Mouse (Mus musculus) kidney, adult 9 months (tissue): ENCODE measurements around the gene Mief1.

Experiments used
- DNase-seq: peaks from one replicate; pipeline ENCODE4 v3.0.0; 2022

Gene Mief1

DNA sequence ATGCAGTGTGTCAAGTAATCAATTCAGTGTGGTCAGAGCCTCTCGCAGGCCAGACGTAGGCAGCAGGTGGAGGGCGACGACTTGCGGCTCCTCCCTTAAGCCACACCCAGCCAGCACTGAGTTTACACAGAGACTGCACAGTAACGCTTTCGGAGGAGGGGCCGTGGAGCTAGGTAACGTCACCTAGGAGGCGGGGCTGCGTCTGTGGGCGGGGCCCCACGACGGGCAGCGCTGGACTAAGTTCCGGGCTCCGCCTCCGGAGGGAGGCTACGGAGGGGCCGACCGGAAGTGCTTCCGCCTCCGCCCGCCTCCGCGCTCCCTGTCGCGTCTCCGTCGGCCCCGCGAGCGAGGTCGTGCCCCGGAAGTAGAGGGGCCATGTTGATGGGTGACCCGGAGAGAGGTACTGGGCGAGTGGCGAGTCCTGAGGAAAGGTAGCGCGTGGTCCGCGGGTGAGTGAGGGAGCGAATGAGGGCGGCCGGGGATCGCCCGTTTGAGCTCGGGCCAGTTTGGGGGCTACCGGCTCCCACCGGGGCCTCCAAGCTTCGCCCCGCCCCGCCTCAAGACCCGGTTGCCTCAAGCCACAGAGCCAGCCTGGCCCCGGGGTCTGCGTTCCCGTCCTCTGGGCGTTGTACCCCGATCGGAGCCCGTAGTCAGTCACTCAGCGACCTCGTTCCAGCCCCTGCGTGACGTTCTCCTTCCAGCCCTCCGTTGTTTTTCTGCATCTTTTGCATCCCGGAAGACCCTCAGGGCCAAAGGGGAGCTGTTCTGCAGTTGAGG is at the start of gene Mief1:
Gene Mief1 (plus strand): TSS at position 286 of the 777 bp plus-strand sequence.
- peak; percentile 99 for DNase-seq

DNA sequence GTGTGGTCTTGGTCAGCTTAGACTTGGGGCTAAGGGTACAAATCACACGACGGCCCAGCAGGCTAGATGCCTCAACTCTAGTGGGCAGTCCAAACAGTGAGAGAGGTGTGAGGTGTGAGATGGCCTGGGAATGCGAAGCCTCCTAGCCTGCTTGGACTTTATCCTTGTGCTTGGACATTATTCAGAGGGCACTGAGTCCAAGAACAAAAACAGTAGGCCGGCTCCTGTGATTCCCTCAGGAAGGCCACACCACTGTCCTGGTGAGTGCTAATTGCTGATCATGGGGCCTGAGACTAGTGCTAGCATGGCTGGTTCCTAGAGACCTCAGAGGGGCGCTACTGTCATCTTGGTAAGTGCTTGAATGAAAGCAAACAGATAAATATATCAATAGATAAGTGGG is 44.9 kb upstream of the Mief1 start:
- DNase-seq = peak; percentile 94

DNA sequence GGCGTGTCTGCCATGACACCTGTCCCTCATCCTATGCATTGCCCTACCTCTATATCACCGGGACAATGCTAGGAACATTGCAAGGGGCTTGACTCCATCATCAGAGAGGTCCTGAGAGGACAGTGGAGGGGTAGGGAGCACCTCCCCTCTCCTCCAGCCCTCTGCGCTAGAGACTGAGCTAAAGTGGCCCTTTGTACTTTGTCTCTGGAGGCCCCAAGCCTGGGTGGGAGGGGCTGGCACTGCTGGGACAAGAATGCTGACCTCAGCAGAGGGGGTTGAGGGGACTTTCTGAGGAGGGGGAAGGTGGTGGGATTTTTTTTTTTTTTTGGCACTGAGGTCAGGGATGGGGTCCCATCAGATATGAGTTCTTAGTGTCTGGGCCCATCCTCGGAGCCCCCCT is 43.7 kb upstream of the Mief1 start:
- peak; percentile 88 for DNase-seq

DNA sequence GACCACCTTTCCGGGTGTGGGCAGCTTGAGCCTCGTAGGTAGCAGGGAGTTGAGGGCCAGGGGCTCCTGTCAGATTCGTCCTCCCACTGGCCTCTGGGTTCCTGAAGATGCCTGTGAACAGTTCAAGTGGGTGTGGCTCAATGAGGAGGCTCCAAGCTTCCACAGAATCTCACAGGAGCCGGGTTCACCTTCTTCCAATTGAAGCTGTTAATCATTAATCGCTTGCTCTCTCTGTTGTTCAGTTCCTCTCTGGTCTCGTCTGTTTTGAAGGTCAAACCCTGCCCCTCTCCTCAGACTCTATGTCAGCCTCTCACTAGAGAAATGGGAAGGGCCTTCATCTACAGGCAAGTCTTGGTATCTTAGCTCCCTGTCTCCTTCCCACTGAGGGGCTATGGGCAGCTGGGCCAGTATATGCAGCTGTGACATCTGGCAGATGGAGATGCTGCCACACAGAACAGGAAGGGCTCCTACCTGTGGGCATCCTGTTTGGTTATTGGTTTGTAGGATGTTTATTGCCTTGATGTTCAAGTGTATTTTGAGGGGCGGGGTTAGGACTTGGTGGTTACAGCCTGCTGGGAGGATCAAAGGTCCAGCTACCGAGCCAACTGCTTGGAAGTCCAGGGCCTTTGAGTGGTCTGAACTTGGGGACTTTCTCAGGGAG is 42.1 kb upstream of the Mief1 start:
- peak; percentile 89 for DNase-seq

DNA sequence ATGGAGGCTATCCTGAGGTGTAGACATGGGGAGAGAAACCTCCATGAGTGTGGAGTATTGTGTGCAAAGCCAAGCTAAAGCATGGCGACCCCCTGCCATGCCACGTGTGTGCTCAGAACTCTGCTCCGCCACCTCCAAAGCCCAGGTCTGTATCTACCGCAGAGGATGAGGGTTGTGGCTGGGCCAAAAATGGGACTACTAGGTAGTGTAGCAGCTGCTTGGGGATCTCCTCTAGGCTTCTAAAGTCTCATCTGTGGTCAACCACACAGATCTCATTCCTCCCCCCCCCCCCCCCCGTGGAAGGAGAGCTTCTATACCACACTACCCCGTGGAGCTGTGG is 41.6 kb upstream of the Mief1 start:
- no peak for DNase-seq

DNA sequence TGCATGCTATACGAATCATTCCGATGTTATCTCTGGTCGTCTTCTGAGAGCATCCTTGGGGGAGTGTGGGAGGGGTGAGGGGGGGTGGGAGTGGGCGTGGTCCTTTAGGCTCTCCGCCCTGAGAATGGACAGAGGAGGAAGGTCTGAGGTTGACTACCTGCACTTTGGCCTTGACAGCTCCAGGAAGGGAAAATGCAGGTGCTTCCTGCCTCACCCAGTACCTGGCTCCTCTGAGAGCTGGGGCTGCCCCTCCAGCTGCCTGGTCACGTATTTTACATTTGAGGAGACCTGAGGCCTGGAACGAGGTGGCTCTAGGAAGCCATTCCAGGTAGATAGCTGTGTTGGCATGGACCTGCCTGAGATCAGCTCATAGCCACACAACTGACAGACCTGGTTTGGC is 41.0 kb upstream of the Mief1 start:
- peak; percentile 51 for DNase-seq

DNA sequence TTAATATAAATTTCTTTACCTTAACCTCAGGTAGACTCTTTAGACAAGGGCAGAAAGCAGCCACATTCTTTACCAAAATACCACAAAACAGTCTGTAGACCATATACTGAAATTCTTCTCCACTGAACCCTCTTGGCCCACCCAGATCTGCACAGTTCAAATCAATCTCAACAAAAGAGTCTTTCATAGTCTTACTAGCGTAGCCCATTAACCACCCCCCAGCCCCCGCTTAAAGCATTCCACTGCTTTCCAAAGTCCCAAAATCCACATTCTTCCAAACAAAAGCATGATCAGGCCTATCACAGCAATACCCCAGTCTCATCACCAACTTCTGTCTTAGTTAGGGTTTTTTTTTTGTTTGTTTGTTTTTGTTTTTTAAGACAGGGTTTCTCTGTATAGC is 34.3 kb upstream of the Mief1 start:
- no peak for DNase-seq

DNA sequence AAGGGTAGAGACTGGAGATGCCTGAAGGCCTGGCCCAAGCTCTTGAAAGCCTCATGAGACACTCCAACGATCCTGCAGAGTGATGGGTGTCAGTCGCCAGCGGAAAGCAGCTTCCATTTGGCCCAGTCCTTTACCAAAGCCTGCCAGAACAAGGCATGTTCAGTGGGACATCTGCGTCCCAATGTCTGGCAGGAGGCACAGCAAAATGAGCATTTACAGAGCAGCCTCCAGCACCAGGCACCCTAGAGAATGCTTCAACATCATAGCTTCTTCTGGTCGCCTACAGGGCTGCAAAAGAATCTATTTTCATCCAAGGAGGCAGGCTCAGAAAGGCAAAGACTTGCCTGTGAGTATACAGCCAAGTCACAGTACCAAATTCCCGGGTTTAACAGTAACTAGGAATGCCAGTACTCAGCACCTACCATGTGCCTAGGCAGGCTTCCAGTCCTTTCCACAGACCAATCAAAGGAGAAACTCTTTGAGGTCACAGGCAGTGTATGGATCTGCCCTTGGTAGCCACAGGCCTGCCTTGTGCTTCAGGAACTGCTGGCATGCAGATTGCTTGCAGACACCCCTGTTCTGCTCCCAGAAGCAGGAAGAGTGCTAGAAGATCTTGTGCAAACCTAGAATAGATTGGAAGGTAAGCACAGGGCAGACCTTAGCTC is 31.6 kb upstream of the Mief1 start:
- peak; percentile 69 for DNase-seq

DNA sequence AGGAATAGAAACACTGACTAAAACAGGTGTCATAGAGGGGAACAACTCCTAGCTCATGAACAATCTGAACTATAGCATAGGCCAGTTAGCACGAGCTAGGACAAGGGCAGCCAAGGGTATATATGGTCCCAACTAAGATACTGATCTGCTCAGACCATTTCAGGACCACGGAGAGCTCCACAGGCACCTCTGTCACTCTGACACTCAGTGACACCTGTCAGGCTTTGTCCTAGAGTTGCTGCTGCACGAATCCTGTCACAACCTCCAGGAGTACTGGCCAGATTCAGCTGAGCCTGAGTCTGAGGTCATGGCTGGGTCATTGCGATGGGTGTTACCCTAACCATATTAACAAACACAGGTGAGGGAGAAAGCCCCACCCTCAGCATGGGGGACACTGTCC is 30.4 kb upstream of the Mief1 start:
- no peak for DNase-seq

DNA sequence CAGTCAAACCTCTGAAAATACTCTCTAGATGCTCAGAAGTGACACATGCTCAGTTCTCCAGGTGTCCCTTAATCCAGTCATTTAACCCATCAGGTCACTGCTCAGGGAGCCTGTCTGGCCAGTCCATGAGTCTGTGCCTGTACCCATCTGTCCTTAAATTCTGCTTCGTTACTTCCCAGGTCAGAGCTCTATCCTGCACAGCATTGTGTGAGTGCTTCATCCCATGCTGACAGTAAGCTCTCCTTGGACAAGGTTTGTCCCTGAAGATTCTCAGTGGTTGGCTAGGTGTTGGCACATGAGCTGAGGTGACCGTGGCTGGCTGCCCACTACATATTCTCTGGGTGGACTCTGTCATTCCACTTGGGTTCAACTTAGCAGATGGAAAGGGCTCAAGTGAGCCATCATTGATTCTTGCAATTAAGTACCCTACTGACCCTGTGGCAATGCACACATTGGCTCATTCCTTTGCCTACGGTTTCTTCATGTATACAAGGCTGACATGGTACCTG is 27.7 kb upstream of the Mief1 start:
- no peak for DNase-seq

DNA sequence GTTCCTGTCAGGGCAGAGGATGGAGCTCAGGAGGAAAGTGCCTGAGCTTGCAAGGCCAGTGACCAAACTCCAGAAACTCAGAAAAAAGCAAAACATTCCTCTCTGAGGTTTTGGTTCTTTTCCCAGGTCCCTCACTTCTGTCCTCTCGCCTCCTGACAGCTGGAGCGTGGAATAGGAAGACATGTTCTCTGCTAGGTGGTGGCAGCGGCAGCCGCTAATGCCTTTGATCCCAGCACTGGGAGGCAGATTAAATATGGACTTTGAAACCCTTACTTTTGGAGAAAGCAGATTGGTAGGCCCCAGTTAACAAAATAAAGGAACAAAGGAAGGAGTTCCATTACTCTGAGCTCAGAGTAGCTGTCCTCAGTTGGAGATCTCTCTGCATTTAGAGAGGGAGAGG is 25.4 kb upstream of the Mief1 start:
- DNase-seq = peak; percentile 84

DNA sequence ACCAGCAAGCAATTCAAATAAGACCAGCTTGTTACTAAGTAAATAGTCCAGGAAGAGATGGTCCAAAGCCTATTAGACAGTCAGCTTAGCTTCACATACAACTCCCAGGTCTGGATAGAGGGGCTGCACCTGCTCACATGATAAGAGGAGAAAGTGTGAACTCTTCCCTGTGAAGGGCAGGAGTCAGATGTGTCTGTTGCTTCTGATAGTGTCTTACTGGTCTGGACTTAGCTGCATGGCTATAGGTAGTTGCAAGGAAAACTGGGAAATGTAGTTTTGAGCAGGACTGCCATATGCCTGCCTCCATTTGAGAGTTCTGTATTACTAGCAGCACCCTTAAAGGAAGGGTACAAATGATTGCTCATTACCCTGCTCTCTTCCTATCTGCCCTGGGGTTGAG is 20.1 kb upstream of the Mief1 start:
- no peak for DNase-seq

DNA sequence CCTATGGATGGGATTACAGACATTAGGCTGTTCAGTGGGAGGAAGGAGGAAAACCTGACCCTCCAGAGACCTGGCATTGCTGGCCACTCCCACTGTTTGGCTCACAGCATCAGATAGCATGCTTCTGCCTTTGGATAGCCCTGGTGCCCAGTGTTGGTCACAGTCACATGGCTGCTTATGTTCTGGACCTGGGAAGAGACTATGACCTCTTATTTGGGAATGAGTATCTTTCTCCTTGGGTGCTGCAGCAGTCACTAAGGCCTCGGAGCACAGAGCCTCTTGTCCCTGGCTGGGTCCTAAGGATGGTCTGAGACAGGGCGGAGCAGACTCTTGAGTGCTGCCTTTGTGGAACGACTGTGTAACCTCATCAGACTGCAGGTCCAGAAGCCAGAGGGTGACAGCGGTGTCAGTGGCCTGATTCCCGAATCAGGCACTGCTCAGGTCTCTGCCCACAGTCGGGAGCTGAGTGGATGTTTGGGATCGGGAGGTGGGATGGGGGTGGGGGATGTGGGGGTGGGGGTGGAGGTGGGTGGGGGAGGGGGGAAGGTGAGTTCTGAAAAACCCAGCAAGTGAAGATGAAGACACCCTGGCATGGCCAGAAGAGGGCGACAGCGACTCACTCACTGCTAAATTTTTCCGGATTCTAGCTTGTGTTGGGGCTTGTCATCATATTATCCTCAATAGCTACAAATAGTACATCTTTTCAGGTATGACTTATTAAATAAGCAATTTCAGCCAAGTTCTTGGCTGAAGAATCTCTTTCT is 17.9 kb upstream of the Mief1 start:
- no peak for DNase-seq

DNA sequence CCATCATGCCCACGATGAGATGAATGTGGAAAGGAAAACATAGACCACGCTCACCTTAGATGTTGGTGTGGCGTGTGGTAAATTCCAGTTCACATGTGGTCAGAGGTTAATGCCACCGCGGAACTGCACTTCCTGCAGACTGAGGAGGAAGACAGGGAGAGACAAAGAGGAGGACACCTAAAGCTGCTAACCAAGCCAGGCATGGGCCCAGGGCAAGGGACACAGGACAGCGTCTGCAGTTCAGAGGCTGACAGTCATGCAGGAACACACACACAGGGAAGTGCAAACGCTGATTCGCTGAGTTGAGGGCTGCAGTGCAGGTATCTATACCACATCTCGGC is 17.4 kb upstream of the Mief1 start:
- no peak for DNase-seq

DNA sequence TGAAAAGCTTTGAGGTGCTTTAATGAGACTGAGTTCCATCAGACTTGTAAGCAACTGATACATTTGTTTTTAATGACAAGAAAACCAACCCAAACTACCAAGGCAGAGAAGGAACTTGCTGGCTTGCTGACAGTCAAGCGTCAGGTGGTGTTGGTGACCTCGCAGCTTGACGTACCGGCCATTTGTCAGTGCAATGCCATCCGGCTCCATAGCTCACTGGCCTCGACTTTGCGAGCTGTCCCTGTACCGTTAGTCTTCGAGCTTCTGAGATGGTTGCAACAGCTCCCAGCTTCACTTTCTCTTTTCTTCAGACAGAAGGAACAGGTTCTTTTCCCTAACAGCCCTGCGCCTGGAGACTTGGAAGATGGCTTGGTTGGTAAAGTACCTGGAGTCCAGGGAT is 16.3 kb upstream of the Mief1 start:
- no peak for DNase-seq

DNA sequence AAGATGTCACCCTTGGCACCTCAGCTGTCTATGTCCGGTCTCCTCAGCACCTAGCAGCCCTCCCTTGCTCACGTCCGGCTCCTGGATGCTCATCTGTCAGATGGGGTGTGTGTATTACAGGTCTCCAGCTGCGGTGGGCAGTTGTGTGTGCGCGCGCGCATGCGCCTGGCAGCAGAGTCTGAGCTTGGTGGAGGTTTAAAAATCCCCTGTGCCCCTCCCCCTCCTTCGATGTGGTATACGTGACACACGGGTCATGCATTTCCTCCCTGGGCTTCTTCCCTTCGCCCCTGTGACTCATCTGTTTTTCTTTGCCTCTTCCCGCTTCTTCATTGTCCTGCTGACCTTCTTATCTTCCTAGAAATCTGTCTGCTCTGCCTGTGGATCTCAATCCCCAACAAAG is 14.6 kb upstream of the Mief1 start:
- DNase-seq = no peak

DNA sequence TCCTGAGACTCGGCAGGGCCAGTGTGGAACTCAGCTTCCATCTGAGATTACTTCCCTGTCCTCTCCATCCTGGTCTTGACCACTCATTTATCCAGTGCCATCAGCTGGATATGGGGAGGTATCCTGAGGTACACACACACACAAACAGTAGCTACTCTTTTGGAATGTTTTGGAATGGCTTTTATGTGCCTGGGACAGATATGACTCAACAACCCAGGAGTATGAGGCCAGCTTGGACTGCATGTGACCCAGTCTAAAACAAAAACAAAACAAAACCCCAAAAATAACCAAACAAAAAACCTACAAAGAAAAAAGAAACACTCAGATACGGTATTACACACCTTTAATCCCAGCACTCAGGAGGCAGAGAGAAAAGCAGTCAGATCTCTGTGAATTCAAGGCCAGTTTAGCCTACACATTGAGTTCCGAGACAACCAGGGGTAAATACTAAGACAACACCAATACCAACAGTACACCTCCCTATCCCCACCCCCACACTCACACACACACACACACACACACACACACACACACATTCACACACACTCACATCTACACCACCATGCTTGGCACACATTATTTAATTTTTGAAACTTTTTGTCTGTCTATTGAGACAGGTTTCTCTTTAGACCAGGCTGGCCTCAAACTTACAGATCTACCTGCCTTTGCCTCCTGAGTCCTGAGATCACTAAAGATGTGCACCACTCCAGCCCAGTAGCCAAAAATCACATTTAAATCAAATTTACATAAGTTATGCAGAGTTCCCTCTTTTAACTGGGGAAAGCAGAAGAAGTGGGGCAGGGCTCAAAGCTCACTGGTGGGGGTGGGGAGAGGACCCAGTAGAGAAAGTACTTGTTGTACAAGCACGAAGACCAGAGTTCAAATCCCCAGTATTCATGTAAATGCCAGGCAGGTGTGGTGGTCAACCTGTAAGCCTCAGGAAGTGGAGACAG is 13.8 kb upstream of the Mief1 start:
- DNase-seq = no peak

DNA sequence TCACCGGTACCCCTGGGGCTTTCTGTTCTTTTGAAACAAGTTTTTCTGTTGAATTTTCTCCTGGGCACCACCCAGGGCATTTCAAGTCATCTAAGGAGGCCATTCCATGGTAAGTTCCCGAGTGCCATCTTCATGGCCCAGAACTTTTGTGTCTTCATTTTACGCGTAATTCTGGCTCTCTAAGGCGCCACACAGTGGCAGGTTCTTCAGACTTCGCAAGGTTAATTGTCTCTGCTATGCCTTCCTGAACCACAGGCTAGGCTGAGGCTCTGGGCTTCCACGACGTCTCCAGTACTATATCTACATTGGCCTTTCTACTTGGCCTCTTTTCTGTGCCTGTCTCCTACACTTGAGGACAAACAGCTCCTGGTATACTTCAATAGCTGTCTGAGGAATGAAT is 12.8 kb upstream of the Mief1 start:
- no peak for DNase-seq

DNA sequence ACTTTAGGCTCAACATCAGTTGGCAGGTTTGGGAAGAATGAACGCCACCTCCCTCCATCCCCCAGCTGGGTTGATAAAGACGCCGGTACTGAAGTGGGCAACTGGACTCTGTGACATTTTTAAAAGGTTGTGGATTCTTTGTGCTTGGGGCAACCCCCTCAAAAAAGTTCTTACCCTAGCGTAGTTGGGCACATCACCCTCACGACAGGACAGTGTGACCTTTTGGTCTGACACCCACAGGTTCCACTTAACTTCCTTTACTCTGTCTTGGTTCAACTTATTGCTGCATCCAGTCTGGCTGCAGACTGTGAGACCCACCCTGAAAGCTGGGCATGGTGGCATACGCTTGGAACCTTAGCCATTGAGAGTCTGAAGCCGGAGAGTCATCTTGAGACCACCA is 10.1 kb upstream of the Mief1 start:
- no peak for DNase-seq

DNA sequence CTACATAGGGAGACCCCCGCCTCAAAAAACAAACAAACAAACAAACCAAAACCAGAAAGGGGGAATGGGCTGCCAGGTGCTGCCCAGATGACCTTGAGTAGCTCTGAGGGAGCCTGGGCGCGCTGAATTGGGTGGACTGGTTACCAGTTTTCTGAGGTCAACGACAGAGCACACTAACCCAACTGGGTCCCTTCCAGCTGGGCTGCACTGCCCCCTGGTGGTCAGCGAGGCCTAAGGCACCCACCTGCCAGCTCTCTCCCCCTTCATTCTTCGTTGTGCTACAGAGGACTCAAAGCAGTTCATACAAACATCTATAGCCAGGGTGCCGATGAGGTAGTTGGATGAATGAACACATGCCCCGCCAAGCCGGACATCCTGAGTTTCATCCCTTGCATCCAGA is 8.6 kb upstream of the Mief1 start:
- DNase-seq = peak; percentile 80

DNA sequence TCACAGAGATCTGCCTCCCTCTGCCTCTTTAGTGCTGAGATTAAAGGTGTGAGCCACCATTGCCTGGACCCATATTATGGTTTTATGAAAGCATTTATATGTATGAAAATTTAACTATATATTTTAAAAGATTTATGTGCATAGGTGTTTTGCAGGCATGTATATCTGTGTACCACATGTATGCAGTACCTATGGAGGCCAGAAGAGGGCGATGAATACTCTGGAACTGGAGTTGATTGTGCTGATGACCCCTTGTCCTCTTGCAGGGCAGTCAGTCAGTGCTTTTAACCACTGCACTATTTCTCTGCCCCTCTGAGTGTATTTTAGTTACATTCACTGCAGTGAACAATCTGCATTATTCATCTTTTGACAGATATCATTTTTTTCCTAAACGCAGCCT is 8.0 kb upstream of the Mief1 start:
- DNase-seq = peak; percentile 81

DNA sequence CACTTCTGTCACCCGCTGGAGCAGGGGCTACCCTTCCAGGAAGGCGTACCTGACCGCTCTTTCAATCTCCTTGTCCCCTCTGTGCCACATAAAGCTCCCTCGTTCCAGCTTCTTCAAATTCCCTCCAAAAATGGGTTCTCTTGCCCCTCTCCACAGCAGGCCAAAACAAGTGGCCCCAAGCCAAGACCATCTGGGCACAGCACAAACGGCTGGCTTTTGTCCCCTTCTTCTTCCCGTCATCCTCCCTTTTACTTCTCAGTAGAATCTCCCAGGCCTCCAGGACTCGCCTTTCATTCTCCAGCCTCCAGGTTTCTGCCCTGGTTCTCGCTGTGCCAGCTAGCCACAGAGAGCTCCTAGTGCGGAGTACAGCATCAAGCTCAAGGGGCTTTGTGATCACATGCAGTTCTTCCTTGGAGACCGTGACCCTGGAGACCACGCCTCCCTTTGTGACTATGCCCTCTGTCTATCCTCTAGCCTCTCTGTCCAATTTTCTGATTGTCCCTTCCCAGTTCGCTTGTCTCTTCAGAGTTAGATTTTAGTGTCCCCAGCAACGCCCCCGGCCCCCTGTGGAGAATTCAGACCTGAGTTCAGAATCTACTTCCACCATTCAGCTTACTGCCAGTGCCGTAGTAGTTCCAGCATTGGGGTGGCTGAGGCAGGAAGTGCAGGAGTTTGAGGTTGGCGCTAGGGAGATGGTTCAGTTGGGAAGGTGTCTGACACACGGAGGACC is 5.6 kb upstream of the Mief1 start:
- DNase-seq = no peak
